ENCODE assay signal across 8 mouse cellular contexts in the genomic region with DNA sequence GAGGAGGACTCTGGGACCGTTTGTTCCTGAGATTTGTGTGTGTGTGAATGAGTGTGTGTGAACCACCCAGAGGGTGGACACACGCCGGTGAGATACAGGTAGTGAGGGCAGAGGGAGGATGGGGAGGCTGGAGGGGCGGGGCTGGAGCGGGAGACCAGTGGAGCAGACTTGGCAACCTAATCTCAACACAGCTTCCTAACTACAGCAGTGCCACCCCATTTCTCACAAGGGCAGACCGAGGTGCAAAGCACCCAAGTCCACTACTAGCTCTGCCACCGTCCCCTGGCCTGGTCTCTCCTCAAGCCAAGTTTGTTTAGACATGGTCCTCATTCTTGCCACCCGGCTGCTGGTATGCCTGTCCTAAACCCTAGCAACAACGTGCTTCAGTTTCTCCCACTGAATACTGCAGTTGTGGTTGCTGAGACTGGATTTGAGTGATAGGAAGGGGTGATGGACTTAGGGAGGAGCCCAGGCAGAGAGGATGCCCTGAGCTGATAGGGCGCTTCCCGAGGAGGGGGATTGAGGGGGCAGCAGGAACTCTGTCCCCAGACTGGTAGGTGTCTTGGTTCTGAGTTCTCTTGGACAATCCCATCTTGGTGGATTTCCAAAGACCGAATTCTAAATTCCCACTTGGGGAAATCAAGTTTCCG. TPM values are rescaled to one million over a fixed set of nuclear protein-coding genes. Genes with fewer than 3 reads are reported as not detected.
DNase-seq lines count a peak whose midpoint lies in the region; ATAC-seq lines count a peak whose summit lies in the region.

No protein-coding gene starts in this region.

- DNase-seq in liver, embryonic 11.5 days (ENCODE audit: low spot score), result no peak
- DNase-seq in liver, result no peak
- peak; percentile 24 for DNase-seq in kidney, postnatal 14 days
- no peak for DNase-seq in T-cell, adult 2 months (ENCODE audit: low spot score)
- DNase-seq in thymus, postnatal 10 days (ENCODE audit: low spot score in 2 of 2), result no peak

- no peaks in the 10 kb centered on the region for H3K36me3 ChIP-seq in liver, embryonic 11.5 days (ENCODE audit: control insufficient read depth, insufficient read depth, low read length)
- no peaks in the 10 kb centered on the region for H3K36me3 ChIP-seq in forebrain, embryonic 13.5 days (ENCODE audit: poor library complexity, severe bottlenecking)
- no peaks in the 10 kb centered on the region for H3K36me3 ChIP-seq in neural tube, embryonic 15.5 days

- H3K4me3 ChIP-seq in liver, embryonic 11.5 days (ENCODE audit: low read depth, low read length), result peak overlapping the region; percentile 74
- H3K4me3 ChIP-seq in forebrain, embryonic 13.5 days, result peak overlapping the region; percentile 90
- H3K4me3 ChIP-seq in neural tube, embryonic 15.5 days (replicated peaks), result peak overlapping the region; percentile 88

- peak overlapping the region; percentile 34 for H3K27ac ChIP-seq in liver, embryonic 11.5 days (ENCODE audit: low read depth, low read length)
- H3K27ac ChIP-seq in forebrain, embryonic 13.5 days, result peak overlapping the region; percentile 100
- peak overlapping the region; percentile 99 for H3K27ac ChIP-seq in neural tube, embryonic 15.5 days (replicated peaks)

- H3K27me3 ChIP-seq in liver, embryonic 11.5 days (replicated peaks; ENCODE audit: control insufficient read depth, insufficient read depth, low read length), result no peaks in the 10 kb centered on the region
- H3K27me3 ChIP-seq in forebrain, embryonic 13.5 days, result no peaks in the 10 kb centered on the region
- H3K27me3 ChIP-seq in neural tube, embryonic 15.5 days (replicated peaks), result no peaks in the 10 kb centered on the region

- no peaks in the 10 kb centered on the region for H3K9me3 ChIP-seq in liver, embryonic 11.5 days (ENCODE audit: control insufficient read depth, low read length)
- no peaks in the 10 kb centered on the region for H3K9me3 ChIP-seq in forebrain, embryonic 13.5 days (replicated peaks)
- H3K9me3 ChIP-seq in neural tube, embryonic 15.5 days (replicated peaks), result no peaks in the 10 kb centered on the region

- WGBS in liver, embryonic 11.5 days, result 26% methylated on average over 13 of the region's 13 CpGs
- WGBS in forebrain, embryonic 13.5 days, result 19% methylated on average over 13 of the region's 13 CpGs
- 26% methylated on average over 13 of the region's 13 CpGs for WGBS in neural tube, embryonic 15.5 days

- H3K4me1 ChIP-seq in liver, embryonic 11.5 days (replicated peaks; ENCODE audit: control insufficient read depth, insufficient read depth, low read length), result peaks cover 40% of the 10 kb centered on the region
- peaks cover 44% of the 10 kb centered on the region for H3K4me1 ChIP-seq in forebrain, embryonic 13.5 days
- H3K4me1 ChIP-seq in neural tube, embryonic 15.5 days, result peaks cover 42% of the 10 kb centered on the region

- no peak for ATAC-seq in liver, embryonic 11.5 days (replicated peaks; ENCODE audit: low FRiP score)
- no peak for ATAC-seq in forebrain, embryonic 13.5 days
- ATAC-seq in neural tube, embryonic 15.5 days (ENCODE audit: low FRiP score), result no peak
- no peak for ATAC-seq in granulocyte monocyte progenitor cell, adult 5-6 weeks (replicated peaks; ENCODE audit: poor library complexity, severe bottlenecking)

- peak overlapping the region; percentile 76 for H3K9ac ChIP-seq in liver, embryonic 11.5 days (ENCODE audit: low read depth, low read length)
- H3K9ac ChIP-seq in forebrain, embryonic 13.5 days, result peak overlapping the region; percentile 97
- peak overlapping the region; percentile 97 for H3K9ac ChIP-seq in neural tube, embryonic 15.5 days (replicated peaks)

- H3K4me2 ChIP-seq in liver, embryonic 11.5 days, result peak overlapping the region; percentile 99
- H3K4me2 ChIP-seq in forebrain, embryonic 13.5 days, result peak overlapping the region; percentile 90
- H3K4me2 ChIP-seq in neural tube, embryonic 15.5 days, result peak overlapping the region; percentile 82

RNA-seq across cellular contexts. Expression of a gene that starts 2.5 kb away (rescaled TPM):
- polyA plus RNA-seq in liver, embryonic 11.5 days (2014; fragmentation: Nextera tagmentation; extraction: Ambion mirVana), result 8.5 and 9.8 TPM in 2 replicates
- polyA plus RNA-seq in forebrain, embryonic 13.5 days (2015; fragmentation: Nextera tagmentation; extraction: Ambion mirVana), result 15.8 and 17.6 TPM in 2 replicates
- polyA plus RNA-seq in neural tube, embryonic 15.5 days (2015; fragmentation: Nextera tagmentation; extraction: Ambion mirVana), result 10.1 and 12.1 TPM in 2 replicates
- total RNA-seq in granulocyte monocyte progenitor cell, adult 5-6 weeks (2014; fragmentation: Nextera tagmentation), result 8.6 and 10.5 TPM in 2 replicates
- 1.5 and 2.4 TPM in 2 replicates for total RNA-seq in granulocyte monocyte progenitor cell, adult 5-6 weeks (2017)

RNA-seq across cellular contexts. Expression of a gene that starts 19.0 kb away (rescaled TPM):
- 0.45 and 0.49 TPM in 2 replicates for polyA plus RNA-seq in liver, embryonic 11.5 days (2014; fragmentation: Nextera tagmentation; extraction: Ambion mirVana)
- 11.8 and 16.4 TPM in 2 replicates for polyA plus RNA-seq in forebrain, embryonic 13.5 days (2015; fragmentation: Nextera tagmentation; extraction: Ambion mirVana)
- 50.9 and 60.3 TPM in 2 replicates for polyA plus RNA-seq in neural tube, embryonic 15.5 days (2015; fragmentation: Nextera tagmentation; extraction: Ambion mirVana)
- not detected in 2 replicates for total RNA-seq in granulocyte monocyte progenitor cell, adult 5-6 weeks (2014; fragmentation: Nextera tagmentation)
- total RNA-seq in granulocyte monocyte progenitor cell, adult 5-6 weeks (2017), result not detected in 2 replicates

RNA-seq across cellular contexts. Expression of a gene that starts 19.4 kb away (rescaled TPM):
- polyA plus RNA-seq in liver, embryonic 11.5 days (2014; fragmentation: Nextera tagmentation; extraction: Ambion mirVana), result 41.6 and 44.6 TPM in 2 replicates
- 25.3 and 25.9 TPM in 2 replicates for polyA plus RNA-seq in forebrain, embryonic 13.5 days (2015; fragmentation: Nextera tagmentation; extraction: Ambion mirVana)
- polyA plus RNA-seq in neural tube, embryonic 15.5 days (2015; fragmentation: Nextera tagmentation; extraction: Ambion mirVana), result 17.5 and 18.7 TPM in 2 replicates
- 3.7 and 9.4 TPM in 2 replicates for total RNA-seq in granulocyte monocyte progenitor cell, adult 5-6 weeks (2014; fragmentation: Nextera tagmentation)
- 4.8 and 4.9 TPM in 2 replicates for total RNA-seq in granulocyte monocyte progenitor cell, adult 5-6 weeks (2017)

RNA-seq across cellular contexts. Expression of a gene that starts 20.0 kb away (rescaled TPM):
- polyA plus RNA-seq in liver, embryonic 11.5 days (2014; fragmentation: Nextera tagmentation; extraction: Ambion mirVana), result 0.31 and 1.1 TPM in 2 replicates
- polyA plus RNA-seq in forebrain, embryonic 13.5 days (2015; fragmentation: Nextera tagmentation; extraction: Ambion mirVana), result 1.6 and 2.6 TPM in 2 replicates
- 1.2 and 1.5 TPM in 2 replicates for polyA plus RNA-seq in neural tube, embryonic 15.5 days (2015; fragmentation: Nextera tagmentation; extraction: Ambion mirVana)
- 0.75 TPM in 1 of 2 replicates, not detected in the other for total RNA-seq in granulocyte monocyte progenitor cell, adult 5-6 weeks (2014; fragmentation: Nextera tagmentation)
- not detected in 2 replicates for total RNA-seq in granulocyte monocyte progenitor cell, adult 5-6 weeks (2017)

RNA-seq across cellular contexts. Expression of a gene that starts 51.6 kb away (rescaled TPM):
- polyA plus RNA-seq in liver, embryonic 11.5 days (2014; fragmentation: Nextera tagmentation; extraction: Ambion mirVana), result 13.9 and 18.1 TPM in 2 replicates
- 0.79 and 0.97 TPM in 2 replicates for polyA plus RNA-seq in forebrain, embryonic 13.5 days (2015; fragmentation: Nextera tagmentation; extraction: Ambion mirVana)
- polyA plus RNA-seq in neural tube, embryonic 15.5 days (2015; fragmentation: Nextera tagmentation; extraction: Ambion mirVana), result 1.8 and 1.9 TPM in 2 replicates
- total RNA-seq in granulocyte monocyte progenitor cell, adult 5-6 weeks (2014; fragmentation: Nextera tagmentation), result not detected in 2 replicates
- total RNA-seq in granulocyte monocyte progenitor cell, adult 5-6 weeks (2017), result not detected in 2 replicates

Comparison
In these comparisons a context has a peak if more than half of its experiments do, and no peak if none do; other contexts are left out.
1. H3K27ac ChIP-seq: peak in every context shown above with its lines; median percentile 100 in forebrain, embryonic 13.5 days; 99 in neural tube, embryonic 15.5 days; 34 in liver, embryonic 11.5 days.